ENCODE assay signal across 8 mouse cellular contexts in genomic region chr16:45724061-45724741, GRCm38 (mm10). TPM values are rescaled to one million over a fixed set of nuclear protein-coding genes. Genes with fewer than 3 reads are reported as not detected.
DNase-seq lines count a peak whose midpoint lies in the region; ATAC-seq lines count a peak whose summit lies in the region.

Gene Tagln3 (minus strand): TSS chr16:45724608.

- peaks cover 6% of the 10 kb centered on the region; the same call in 1 of the 2 replicates for H3K27me3 ChIP-seq in lung, embryonic 15.5 days
- H3K27me3 ChIP-seq in liver, embryonic 13.5 days, result peaks cover 25% of the 10 kb centered on the region

- 1% methylated on average over 30 of the region's 30 CpGs for WGBS in lung, embryonic 15.5 days
- WGBS in liver, embryonic 13.5 days (ENCODE audit: insufficient replicate concordance), result 6% methylated on average over 30 of the region's 30 CpGs

- peaks cover 6% of the 10 kb centered on the region; the same call in 1 of the 2 replicates for H3K36me3 ChIP-seq in lung, embryonic 15.5 days
- H3K36me3 ChIP-seq in liver, embryonic 13.5 days, result peaks cover 7% of the 10 kb centered on the region; the same call in 1 of the 2 replicates

- no peak for DNase-seq in lung, postnatal 25 days (ENCODE audit: low spot score)
- DNase-seq in cerebellum, postnatal 10 days, result peak; percentile 86 to 88
- peak; percentile 69 to 74 for DNase-seq in frontal cortex, postnatal 10 days (ENCODE audit: low spot score in 2 of 2)
- DNase-seq in kidney, postnatal 14 days, result peak; percentile 22
- DNase-seq in liver, embryonic 13.5 days, result no peak
- DNase-seq in retina, postnatal 1 day, result peak; percentile 90

- peak within 1 kb of the TSS; percentile 92 for H3K4me2 ChIP-seq in lung, embryonic 15.5 days
- H3K4me2 ChIP-seq in liver, embryonic 13.5 days, result peak within 1 kb of the TSS; percentile 65

- peak; percentile 60; the same call in 1 of the 2 replicates for ATAC-seq in lung, embryonic 15.5 days (ENCODE audit: borderline replicate concordance, extremely low read depth, low FRiP score, low TSS enrichment)
- no peak for ATAC-seq in liver, embryonic 13.5 days (ENCODE audit: low read depth)
- ATAC-seq in erythroid progenitor cell, adult 5-6 weeks (replicated peaks; ENCODE audit: low FRiP score, poor library complexity, severe bottlenecking), result no peak

- H3K4me1 ChIP-seq in lung, embryonic 15.5 days, result peaks cover 11% of the 10 kb centered on the region
- H3K4me1 ChIP-seq in liver, embryonic 13.5 days (replicated peaks), result peaks cover 10% of the 10 kb centered on the region

- peak within 1 kb of the TSS; percentile 40 for H3K9ac ChIP-seq in lung, embryonic 15.5 days
- H3K9ac ChIP-seq in liver, embryonic 13.5 days, result peak within 1 kb of the TSS; percentile 39

- H3K27ac ChIP-seq in lung, embryonic 15.5 days, result no peak within 1 kb of the TSS
- H3K27ac ChIP-seq in liver, embryonic 13.5 days, result no peak within 1 kb of the TSS

- no peaks in the 10 kb centered on the region for H3K9me3 ChIP-seq in lung, embryonic 15.5 days
- no peaks in the 10 kb centered on the region for H3K9me3 ChIP-seq in liver, embryonic 13.5 days (replicated peaks)

- H3K4me3 ChIP-seq in lung, embryonic 15.5 days, result peak within 1 kb of the TSS; percentile 47
- peak within 1 kb of the TSS; percentile 47 for H3K4me3 ChIP-seq in liver, embryonic 13.5 days (replicated peaks)

RNA-seq across cellular contexts. Expression of gene Tagln3, which starts in this region (rescaled TPM):
- 3.9 and 4.9 TPM in 2 replicates for polyA plus RNA-seq in lung, embryonic 15.5 days (2015; fragmentation: Nextera tagmentation; extraction: Ambion mirVana)
- polyA plus RNA-seq in liver, embryonic 13.5 days (2015; fragmentation: Nextera tagmentation; extraction: Ambion mirVana), result 0.48 and 0.89 TPM in 2 replicates
- 1.4 and 2.5 TPM in 2 replicates for total RNA-seq in erythroid progenitor cell, adult 5-6 weeks (2015; ENCODE audit: low replicate concordance)
- 0.30 TPM in 1 of 2 replicates, not detected in the other for total RNA-seq in erythroid progenitor cell, adult 5-6 weeks (2017; ENCODE audit: low replicate concordance)

Comparison
In these comparisons a context has a peak if more than half of its experiments do, and no peak if none do; other contexts are left out.
1. DNase-seq: peak in cerebellum, postnatal 10 days (2 of 2), frontal cortex, postnatal 10 days (2 of 2), kidney, postnatal 14 days (single experiment) and retina, postnatal 1 day (single experiment); none in lung, postnatal 25 days (single experiment) and liver, embryonic 13.5 days (single experiment).